Mouse (Mus musculus): Measurements from ENCODE around the gene Aifm2. TPM values are rescaled to one million over a fixed set of nuclear protein-coding genes. Genes with fewer than 3 reads are reported as not detected.

Gene Aifm2
- total and polyA plus RNA-seq, 3 experiments: 11.2 to 17.9 (median 12.4) TPM

- DNase-seq (ENCODE audit: extremely low read depth): no peak
- TF ChIP-seq CTCF (conservative IDR thresholded peaks at IDR 0.05 in 1 of 2, IDR thresholded peaks at IDR 0.05 in 1 of 2; ENCODE audit: low read depth in 2 of 2, low read length in 2 of 2) (no peak), NELFE (IDR thresholded peaks at IDR 0.05; ENCODE audit: low read depth, low read length) (no peak), MXI1 (IDR thresholded peaks at IDR 0.05; ENCODE audit: low read depth, low read length) (no peak), IRF4 (IDR thresholded peaks at IDR 0.05; ENCODE audit: low read depth, low read length) (no peak), EP300 (IDR thresholded peaks at IDR 0.05; ENCODE audit: low read length) (no peak), GABPA (IDR thresholded peaks at IDR 0.05; ENCODE audit: insufficient replicate concordance, low read depth, low read length) (no peak), MAX (IDR thresholded peaks at IDR 0.05; ENCODE audit: low read length) (no peak), RCOR1 (conservative IDR thresholded peaks at IDR 0.05; ENCODE audit: low read depth, low read length) (no peak)
- in situ Hi-C loops (cut with MboI; ENCODE audit: low pct_ligation_motif_present, low pct_unique_long_range_greater_than_20kb, low sequenced_read_pairs) (loop anchor here (25.0 kb wide), 1 partner anchor 332 kb away; no protein-coding TSS in a partner anchor), dilution Hi-C loops (cut with MboI; ENCODE audit: extremely low pct_ligation_motif_present, extremely low pct_unique_long_range_greater_than_20kb, low sequenced_read_pairs) (no loop called here)
- no peaks in the 10 kb centered on the region for H3K27me3 ChIP-seq (replicated peaks)
- no peaks in the 10 kb centered on the region for H3K79me2 ChIP-seq (replicated peaks; ENCODE audit: control insufficient read depth, extremely low read depth, insufficient read depth, poor library complexity, severe bottlenecking)
- peaks cover 48 to 97% of the 10 kb centered on the region in 2 experiments for H3K36me3 ChIP-seq (replicated peaks in 1 of 2; ENCODE audit: control insufficient read depth in 1 of 2, insufficient read depth in 1 of 2, low read length in 1 of 2)
- no peak overlapping the region for H3K4me3 ChIP-seq (replicated peaks in 1 of 3; ENCODE audit: low read depth in 2 of 3, low read length in 2 of 3, poor library complexity in 1 of 3)
- H3K27ac ChIP-seq (ENCODE audit: insufficient read depth, low read depth): no peak overlapping the region
- no peaks in the 10 kb centered on the region for H3K9me3 ChIP-seq (replicated peaks; ENCODE audit: low read length)
- no peak overlapping the region for H3K9ac ChIP-seq (ENCODE audit: insufficient read depth, low read depth)
- no peak overlapping the region for H3K4me2 ChIP-seq (ENCODE audit: insufficient read depth, low read depth, poor library complexity, severe bottlenecking)
- no peaks in the 10 kb centered on the region for H3K4me1 ChIP-seq (ENCODE audit: control insufficient read depth in 1 of 2, insufficient read depth in 2 of 2)
These were observed 45.8 kb upstream of the Aifm2 start for GRCm38 (mm10) chr10:61669289-61669688.

GRCm38 (mm10) chr10:61669896-61670295 lies 45.2 kb upstream of the Aifm2 start:
- TF ChIP-seq MEF2A (IDR thresholded peaks at IDR 0.05; ENCODE audit: borderline replicate concordance, low read depth, low read length): no peak
- TF ChIP-seq ELF1 (IDR thresholded peaks at IDR 0.05; ENCODE audit: low read depth, low read length): no peak
- no peak for TF ChIP-seq MAX (IDR thresholded peaks at IDR 0.05; ENCODE audit: low read length)
- no peak for TF ChIP-seq MAFK (IDR thresholded peaks at IDR 0.05; ENCODE audit: insufficient replicate concordance, low read length)
- no peak for TF ChIP-seq CHD2 (IDR thresholded peaks at IDR 0.05; ENCODE audit: low read length)
- no peak for TF ChIP-seq JUN (IDR thresholded peaks at IDR 0.05; ENCODE audit: insufficient read depth, low read depth, low read length)
- TF ChIP-seq RAD21 (IDR thresholded peaks at IDR 0.05; ENCODE audit: low read depth, low read length): no peak
- no peak for TF ChIP-seq PAX5 (IDR thresholded peaks at IDR 0.05; ENCODE audit: low read length)
- no peak for TF ChIP-seq NELFE (IDR thresholded peaks at IDR 0.05; ENCODE audit: low read depth, low read length)
- TF ChIP-seq USF1 (IDR thresholded peaks at IDR 0.05; ENCODE audit: low read depth, low read length): no peak
- TF ChIP-seq UBTF (IDR thresholded peaks at IDR 0.05; ENCODE audit: low read depth, low read length): no peak
- TF ChIP-seq IRF4 (IDR thresholded peaks at IDR 0.05; ENCODE audit: low read depth, low read length): no peak
- TF ChIP-seq MAZ (IDR thresholded peaks at IDR 0.05; ENCODE audit: low read depth, low read length): no peak
- no peak for TF ChIP-seq HCFC1 (IDR thresholded peaks at IDR 0.05; ENCODE audit: low read depth, low read length)
- TF ChIP-seq MYC (IDR thresholded peaks at IDR 0.05; ENCODE audit: low read depth, low read length): no peak

More at GRCm38 (mm10) chr10:61669896-61670295, 45.2 kb upstream of the Aifm2 start:
- H3K27me3 ChIP-seq (replicated peaks): no peaks in the 10 kb centered on the region
- H3K9ac ChIP-seq (ENCODE audit: insufficient read depth, low read depth): no peak overlapping the region
- no peak for DNase-seq (ENCODE audit: extremely low read depth)
- dilution Hi-C loops (cut with MboI; ENCODE audit: extremely low pct_ligation_motif_present, extremely low pct_unique_long_range_greater_than_20kb, low sequenced_read_pairs): no loop called here
- no peak overlapping the region for H3K27ac ChIP-seq (ENCODE audit: insufficient read depth, low read depth)
- no peak overlapping the region for H3K4me3 ChIP-seq (replicated peaks in 1 of 3; ENCODE audit: low read depth in 2 of 3, low read length in 2 of 3, poor library complexity in 1 of 3)
- in situ Hi-C loops (cut with MboI; ENCODE audit: low pct_ligation_motif_present, low pct_unique_long_range_greater_than_20kb, low sequenced_read_pairs): loop anchor here (25.0 kb wide), 1 partner anchor 333 kb away; no protein-coding TSS in a partner anchor
- no peaks in the 10 kb centered on the region for H3K9me3 ChIP-seq (replicated peaks; ENCODE audit: low read length)
- H3K4me1 ChIP-seq (ENCODE audit: control insufficient read depth in 1 of 2, insufficient read depth in 2 of 2): no peaks in the 10 kb centered on the region
- no peak overlapping the region for H3K4me2 ChIP-seq (ENCODE audit: insufficient read depth, low read depth, poor library complexity, severe bottlenecking)
- H3K79me2 ChIP-seq (replicated peaks; ENCODE audit: control insufficient read depth, extremely low read depth, insufficient read depth, poor library complexity, severe bottlenecking): no peaks in the 10 kb centered on the region
- peaks cover 51 to 97% of the 10 kb centered on the region in 2 experiments for H3K36me3 ChIP-seq (replicated peaks in 1 of 2; ENCODE audit: control insufficient read depth in 1 of 2, insufficient read depth in 1 of 2, low read length in 1 of 2)

Data from CH12.LX (cell line).